Mouse (Mus musculus) testis, adult 2 months (tissue): ENCODE results near the gene Rasgrp3. TPM values are rescaled to one million over a fixed set of nuclear protein-coding genes. Genes with fewer than 3 reads are reported as not detected.

Experiments used
- H3K27ac ChIP-seq: fragments of 200-500 bp; 2 replicates; pipeline ENCODE4 v1.5.1; 2012; ENCODE audit warnings: low read depth, low read length; ENCODE audit not compliant: control insufficient read depth, insufficient read depth
- H3K27me3 ChIP-seq: fragments of 200-500 bp; 2 replicates; pipeline ENCODE4 v1.6.1; 2012; ENCODE audit warnings: mild to moderate bottlenecking, low read length, moderate library complexity; ENCODE audit not compliant: control insufficient read depth, insufficient read depth
- H3K36me3 ChIP-seq: fragments of 200-500 bp; 2 replicates; pipeline ENCODE4 v1.6.1; 2012; ENCODE audit warnings: mild to moderate bottlenecking, low read length; ENCODE audit not compliant: control insufficient read depth, insufficient read depth
- H3K4me1 ChIP-seq: fragments of 200-500 bp; 2 replicates; pipeline ENCODE4 v1.6.1; 2012; ENCODE audit warnings: low read length; ENCODE audit not compliant: control insufficient read depth, insufficient read depth
- H3K4me3 ChIP-seq: fragments of 200-500 bp; 2 replicates; pipeline ENCODE4 v1.5.1; 2012; ENCODE audit warnings: low read depth, mild to moderate bottlenecking, low read length, moderate library complexity, mixed read lengths; ENCODE audit not compliant: control insufficient read depth
- CTCF ChIP-seq: fragments of 200-500 bp; IDR thresholded peaks from 2 replicates; pipeline ENCODE4 v1.5.1; 2012; ENCODE audit warnings: low read depth, mild to moderate bottlenecking, inconsistent platforms, low read length, moderate library complexity; ENCODE audit not compliant: control insufficient read depth, insufficient read depth, insufficient replicate concordance
- POLR2A ChIP-seq: fragments of 200-500 bp; IDR thresholded peaks from 2 replicates; pipeline ENCODE4 v1.6.1; 2012; ENCODE audit warnings: low read depth, mild to moderate bottlenecking, inconsistent platforms, low read length, moderate library complexity; ENCODE audit not compliant: control insufficient read depth
- polyA plus RNA-seq: library from polyadenylated mRNA; depleted of rRNA; stranded (reverse); fragments of >200 nt; gene quantifications from 2 replicates; pipeline ENCODE4 v1.2.3, GENCODE M21; 2012

Rasgrp3 gene
- polyA plus RNA-seq, 1 experiment, result 0.23 TPM

GRCm38 (mm10) chr17:75505053-75505452 lies 69.4 kb downstream of the Rasgrp3 start:
- Histone ChIP-seq H3K27me3 (no peaks in the 10 kb centered on the region), H3K36me3 (no peaks in the 10 kb centered on the region), H3K27ac (no peak overlapping the region), H3K4me1 (no peaks in the 10 kb centered on the region), H3K4me3 (no peak overlapping the region)
- no peak for TF ChIP-seq POLR2A
- TF ChIP-seq CTCF, result no peak

GRCm38 (mm10) chr17:75506097-75506675 lies 70.5 kb downstream of the Rasgrp3 start:
- Histone ChIP-seq H3K27me3 (no peaks in the 10 kb centered on the region), H3K4me3 (no peak overlapping the region), H3K4me1 (no peaks in the 10 kb centered on the region), H3K36me3 (no peaks in the 10 kb centered on the region), H3K27ac (no peak overlapping the region)
- TF ChIP-seq POLR2A (no peak), CTCF (no peak)

- H3K36me3 ChIP-seq, result no peaks in the 10 kb centered on the region
- H3K4me3 ChIP-seq, result no peak overlapping the region
- TF ChIP-seq CTCF, result no peak
- no peak for TF ChIP-seq POLR2A
- H3K27ac ChIP-seq, result no peak overlapping the region
- no peaks in the 10 kb centered on the region for H3K27me3 ChIP-seq
- no peaks in the 10 kb centered on the region for H3K4me1 ChIP-seq
These were observed 71.3 kb downstream of the Rasgrp3 start for GRCm38 (mm10) chr17:75506708-75507641.

- H3K27me3 ChIP-seq, result no peaks in the 10 kb centered on the region
- no peak overlapping the region for H3K27ac ChIP-seq
- TF ChIP-seq POLR2A (no peak), CTCF (no peak)
- no peaks in the 10 kb centered on the region for H3K4me1 ChIP-seq
- no peaks in the 10 kb centered on the region for H3K36me3 ChIP-seq
- H3K4me3 ChIP-seq, result no peak overlapping the region
These were observed 73.6 kb downstream of the Rasgrp3 start for GRCm38 (mm10) chr17:75509257-75509656.

- no peaks in the 10 kb centered on the region for H3K4me1 ChIP-seq
- no peak overlapping the region for H3K27ac ChIP-seq
- no peak for TF ChIP-seq CTCF
- TF ChIP-seq POLR2A, result no peak
- H3K27me3 ChIP-seq, result no peaks in the 10 kb centered on the region
- no peak overlapping the region for H3K4me3 ChIP-seq
- no peaks in the 10 kb centered on the region for H3K36me3 ChIP-seq
These were observed 80.9 kb downstream of the Rasgrp3 start for GRCm38 (mm10) chr17:75516591-75516990.

- Histone ChIP-seq H3K27ac (no peak overlapping the region), H3K36me3 (no peaks in the 10 kb centered on the region), H3K4me1 (no peaks in the 10 kb centered on the region; the same call in 1 of the 2 replicates), H3K27me3 (no peaks in the 10 kb centered on the region), H3K4me3 (no peak overlapping the region)
- no peak for TF ChIP-seq CTCF
- TF ChIP-seq POLR2A, result no peak
These were observed 82.6 kb downstream of the Rasgrp3 start for GRCm38 (mm10) chr17:75518181-75518901.

- Histone ChIP-seq H3K27me3 (no peaks in the 10 kb centered on the region), H3K4me1 (no peaks in the 10 kb centered on the region; the same call in 1 of the 2 replicates), H3K27ac (no peak overlapping the region), H3K36me3 (no peaks in the 10 kb centered on the region), H3K4me3 (no peak overlapping the region)
- no peak for TF ChIP-seq POLR2A
- no peak for TF ChIP-seq CTCF
These were observed 83.7 kb downstream of the Rasgrp3 start for GRCm38 (mm10) chr17:75519239-75519900.
